Mouse (Mus musculus) lung, adult 2 months (tissue): ENCODE measurements around the gene Arfgap3.

Source experiments
- CTCF ChIP-seq: fragments of 200-500 bp; IDR thresholded peaks from 2 replicates; pipeline ENCODE4 v1.5.1; 2011; ENCODE audit warnings: mild to moderate bottlenecking, low read length, control low read depth; ENCODE audit not compliant: insufficient read depth
- POLR2A ChIP-seq: fragments of 200-500 bp; IDR thresholded peaks from 2 replicates; pipeline ENCODE4 v1.6.1; 2011; ENCODE audit warnings: low read depth, mild to moderate bottlenecking, control low read depth, low read length, borderline replicate concordance; ENCODE audit errors: extremely low read depth

- TF ChIP-seq CTCF (no peak), POLR2A (no peak)
Observed at GRCm38 (mm10) chr15:83250651-83251175, 99.3 kb downstream of the Arfgap3 start.
